Mouse (Mus musculus) B cell, adult 2 months (primary cell): ENCODE data around the gene Kcnb1.
"Not testable (repeated sequence)": the region's sequence is repeated elsewhere in the genome, so short reads cannot be mapped to it uniquely, and the experiment has no call there.

Experiments used
- DNase-seq, 2 experiments: peaks; one replicate each; pipeline ENCODE4 v3.0.0; 2022

Kcnb1 gene

GRCm38 (mm10) chr2:167190076-167190399 lies at the start of gene Kcnb1:
TSS of gene Kcnb1 (minus strand) at chr2:167190155.
- peak; percentile 72 to 75 for DNase-seq

GRCm38 (mm10) chr2:167239262-167239661 lies 49.3 kb upstream of the Kcnb1 start:
- no peak for DNase-seq

GRCm38 (mm10) chr2:167237224-167237623 lies 47.3 kb upstream of the Kcnb1 start:
- DNase-seq: peak in 1 of 2 experiments; percentile 9

- DNase-seq: no peak
These were observed 46.2 kb upstream of the Kcnb1 start for GRCm38 (mm10) chr2:167236174-167236573.

- DNase-seq: no peak
These were observed 45.5 kb upstream of the Kcnb1 start for GRCm38 (mm10) chr2:167235338-167236018.

GRCm38 (mm10) chr2:167233771-167234170 lies 43.8 kb upstream of the Kcnb1 start:
- DNase-seq: no peak

GRCm38 (mm10) chr2:167233009-167233335 lies 43.0 kb upstream of the Kcnb1 start:
- DNase-seq: no peak

- DNase-seq: no peak
These were observed 42.4 kb upstream of the Kcnb1 start for GRCm38 (mm10) chr2:167232132-167233008.

- no peak for DNase-seq
These were observed 40.6 kb upstream of the Kcnb1 start for GRCm38 (mm10) chr2:167230554-167230953.

GRCm38 (mm10) chr2:167224937-167225336 lies 35.0 kb upstream of the Kcnb1 start:
- DNase-seq: no peak

GRCm38 (mm10) chr2:167224194-167224593 lies 34.2 kb upstream of the Kcnb1 start:
- DNase-seq: no peak

GRCm38 (mm10) chr2:167222152-167222551 lies 32.2 kb upstream of the Kcnb1 start:
- peak; percentile 70 to 75 for DNase-seq

- DNase-seq: no peak
These were observed 31.3 kb upstream of the Kcnb1 start for GRCm38 (mm10) chr2:167221159-167221845.

- no peak for DNase-seq
These were observed 30.8 kb upstream of the Kcnb1 start for GRCm38 (mm10) chr2:167220736-167221135.

GRCm38 (mm10) chr2:167219154-167219775 lies 29.3 kb upstream of the Kcnb1 start:
- peak; percentile 81 to 83 for DNase-seq

- DNase-seq: no peak
These were observed 23.7 kb upstream of the Kcnb1 start for GRCm38 (mm10) chr2:167213666-167214065.

- peak; percentile 53 to 58 for DNase-seq
These were observed 23.1 kb upstream of the Kcnb1 start for GRCm38 (mm10) chr2:167213076-167213475.

- no peak for DNase-seq
These were observed 22.6 kb upstream of the Kcnb1 start for GRCm38 (mm10) chr2:167212551-167212950.

GRCm38 (mm10) chr2:167212089-167212488 lies 22.1 kb upstream of the Kcnb1 start:
- DNase-seq: no peak

GRCm38 (mm10) chr2:167209900-167210299 lies 19.9 kb upstream of the Kcnb1 start:
- DNase-seq: no peak

GRCm38 (mm10) chr2:167208984-167209383 lies 19.0 kb upstream of the Kcnb1 start:
- no peak for DNase-seq

GRCm38 (mm10) chr2:167205918-167206629 lies 16.1 kb upstream of the Kcnb1 start:
- DNase-seq: no peak

- DNase-seq: not testable (repeated sequence)
These were observed 14.7 kb upstream of the Kcnb1 start for GRCm38 (mm10) chr2:167204686-167205085.
